In the genomic region with DNA sequence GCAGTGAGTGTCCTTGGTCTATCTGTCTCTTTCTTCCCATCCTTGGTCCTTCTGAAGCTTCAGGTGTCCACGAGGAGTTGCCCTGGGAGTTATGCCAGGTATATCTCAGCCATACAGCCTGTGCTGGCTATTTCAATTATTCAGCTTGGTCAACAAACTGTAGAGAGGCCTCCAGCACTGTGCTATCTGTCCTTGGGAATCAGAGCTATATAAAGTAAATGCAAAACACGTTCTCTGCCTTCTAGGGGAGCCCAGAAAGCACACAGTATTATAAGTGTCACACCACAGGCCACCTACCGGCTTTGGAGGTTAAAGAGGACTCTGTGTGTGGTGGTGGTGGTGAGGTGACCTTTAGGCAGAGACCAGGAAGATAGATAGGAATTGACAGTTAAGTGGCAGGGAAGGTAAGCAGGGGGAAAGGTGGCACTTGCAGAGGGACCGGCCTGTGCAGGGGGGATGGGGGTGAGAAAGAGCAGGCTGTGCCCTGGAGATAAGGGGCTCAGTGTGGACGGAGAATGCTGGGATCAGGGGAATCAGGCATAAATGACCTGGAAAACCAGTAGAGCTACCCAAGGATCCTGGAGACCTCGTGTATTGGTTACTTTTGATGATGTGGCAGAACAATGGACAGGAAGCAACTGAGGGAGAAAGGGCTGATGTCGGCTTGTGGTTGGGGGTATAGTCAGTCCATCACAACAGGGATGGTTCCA, we compare ENCODE assay signal across 23 mouse cellular contexts.
"Had no signal": no experiment of that assay in that cellular context is flagged by ENCODE, and none has a peak within 500 bp of the region (broad histone marks: within the 10 kb centered on the region; RNA-seq: fewer than 3 reads in every experiment).

No protein-coding gene starts in this region.

- H3K27ac ChIP-seq: kidney, postnatal 0 days; layer of hippocampus, adult 2 months; limb, embryonic 10.5 days; limb, embryonic 13.5 days; liver, embryonic 12.5 days; liver, embryonic 15.5 days; lung, embryonic 15.5 days; midbrain, embryonic 10.5 days; midbrain, embryonic 13.5 days; neural tube, embryonic 13.5 days had no signal

- H3K36me3 ChIP-seq: limb, embryonic 10.5 days; limb, embryonic 13.5 days; liver, embryonic 12.5 days; liver, embryonic 15.5 days; lung, embryonic 15.5 days; midbrain, embryonic 10.5 days; midbrain, embryonic 13.5 days; neural tube, embryonic 13.5 days had no signal

- H3K9ac ChIP-seq: limb, embryonic 13.5 days; liver, embryonic 12.5 days; liver, embryonic 15.5 days; lung, embryonic 15.5 days; midbrain, embryonic 13.5 days; neural tube, embryonic 13.5 days had no signal

- ATAC-seq: liver, embryonic 12.5 days; midbrain, embryonic 13.5 days; midbrain, embryonic 16.5 days had no signal

- H3K9me3 ChIP-seq: limb, embryonic 10.5 days; limb, embryonic 13.5 days; liver, embryonic 12.5 days; liver, embryonic 15.5 days; lung, embryonic 15.5 days; megakaryocyte, embryonic 14.5 days; midbrain, embryonic 10.5 days; midbrain, embryonic 13.5 days; neural tube, embryonic 13.5 days had no signal

- DNase-seq: kidney, postnatal 25 days; layer of hippocampus, adult 9-11 months; liver; lung, adult 18-20 months; lung, postnatal 10 days; lung, postnatal 36 days; retina, postnatal 1 day; spleen, adult 18-20 months; thymus, adult 18-20 months; thymus, postnatal 36 days had no signal

- H3K4me1 ChIP-seq: limb, embryonic 13.5 days; liver, embryonic 12.5 days; liver, embryonic 15.5 days; lung, embryonic 15.5 days; megakaryocyte, embryonic 14.5 days; midbrain, embryonic 13.5 days had no signal

- H3K4me2 ChIP-seq: limb, embryonic 13.5 days; liver, embryonic 12.5 days; liver, embryonic 15.5 days; lung, embryonic 15.5 days; midbrain, embryonic 13.5 days; neural tube, embryonic 13.5 days had no signal

- H3K27me3 ChIP-seq: limb, embryonic 13.5 days; liver, embryonic 12.5 days; liver, embryonic 15.5 days; lung, embryonic 15.5 days; neural tube, embryonic 13.5 days had no signal

- H3K4me3 ChIP-seq: layer of hippocampus, adult 2 months; limb, embryonic 10.5 days; limb, embryonic 13.5 days; liver, embryonic 12.5 days; liver, embryonic 15.5 days; lung, embryonic 15.5 days; megakaryocyte, embryonic 14.5 days; midbrain, embryonic 10.5 days; midbrain, embryonic 13.5 days; myocyte; neural tube, embryonic 13.5 days had no signal
